Mouse (Mus musculus) ovary, postnatal 36 days (tissue): Measurements from ENCODE around the gene Nod2.
"Not testable (repeated sequence)": the region's sequence is repeated elsewhere in the genome, so short reads cannot be mapped to it uniquely, and the experiment has no call there.

ENCODE experiments used
- DNase-seq: peaks from one replicate; pipeline ENCODE4 v3.0.0; 2022; ENCODE audit warnings: low spot score, mixed read lengths

The Nod2 gene

GRCm38 (mm10) chr8:88631081-88631480 lies 16.0 kb upstream of the Nod2 start:
- no peak for DNase-seq

GRCm38 (mm10) chr8:88633343-88633765 lies 13.8 kb upstream of the Nod2 start:
- no peak for DNase-seq

GRCm38 (mm10) chr8:88635474-88636397 lies 11.4 kb upstream of the Nod2 start, which contains the start of gene Snx20:
Snx20 (minus strand) TSS chr8:88636128.
- DNase-seq = no peak

- no peak for DNase-seq
Measured at GRCm38 (mm10) chr8:88637092-88638000, 9.8 kb upstream of the Nod2 start.

- DNase-seq = no peak
Measured at GRCm38 (mm10) chr8:88638908-88639307, 8.2 kb upstream of the Nod2 start.

- DNase-seq = no peak
Measured at GRCm38 (mm10) chr8:88642734-88643564, 4.2 kb upstream of the Nod2 start.

GRCm38 (mm10) chr8:88648322-88648721 lies 1.2 kb downstream of the Nod2 start:
- DNase-seq = no peak

GRCm38 (mm10) chr8:88650016-88650708 lies 3.0 kb downstream of the Nod2 start:
- no peak for DNase-seq

GRCm38 (mm10) chr8:88651122-88651521 lies 4.0 kb downstream of the Nod2 start:
- not testable (repeated sequence) for DNase-seq

GRCm38 (mm10) chr8:88655334-88655733 lies 8.2 kb downstream of the Nod2 start:
- DNase-seq = no peak

GRCm38 (mm10) chr8:88659873-88660272 lies 12.8 kb downstream of the Nod2 start:
- DNase-seq = no peak

GRCm38 (mm10) chr8:88662401-88662821 lies 15.3 kb downstream of the Nod2 start:
- DNase-seq = no peak

GRCm38 (mm10) chr8:88664121-88664520 lies 17.0 kb downstream of the Nod2 start:
- no peak for DNase-seq

- no peak for DNase-seq
Measured at GRCm38 (mm10) chr8:88664947-88665346, 17.8 kb downstream of the Nod2 start.

- DNase-seq = no peak
Measured at GRCm38 (mm10) chr8:88666435-88666834, 19.3 kb downstream of the Nod2 start.

GRCm38 (mm10) chr8:88668400-88669086 lies 21.4 kb downstream of the Nod2 start:
- no peak for DNase-seq

GRCm38 (mm10) chr8:88670782-88671181 lies 23.7 kb downstream of the Nod2 start:
- no peak for DNase-seq

- no peak for DNase-seq
Measured at GRCm38 (mm10) chr8:88671575-88671974, 24.5 kb downstream of the Nod2 start.

- DNase-seq = no peak
Measured at GRCm38 (mm10) chr8:88673859-88674258, 26.7 kb downstream of the Nod2 start.

GRCm38 (mm10) chr8:88675372-88676165 lies 28.5 kb downstream of the Nod2 start:
- no peak for DNase-seq
